8 mouse cellular contexts compared by ENCODE assay signal in the genomic region with DNA sequence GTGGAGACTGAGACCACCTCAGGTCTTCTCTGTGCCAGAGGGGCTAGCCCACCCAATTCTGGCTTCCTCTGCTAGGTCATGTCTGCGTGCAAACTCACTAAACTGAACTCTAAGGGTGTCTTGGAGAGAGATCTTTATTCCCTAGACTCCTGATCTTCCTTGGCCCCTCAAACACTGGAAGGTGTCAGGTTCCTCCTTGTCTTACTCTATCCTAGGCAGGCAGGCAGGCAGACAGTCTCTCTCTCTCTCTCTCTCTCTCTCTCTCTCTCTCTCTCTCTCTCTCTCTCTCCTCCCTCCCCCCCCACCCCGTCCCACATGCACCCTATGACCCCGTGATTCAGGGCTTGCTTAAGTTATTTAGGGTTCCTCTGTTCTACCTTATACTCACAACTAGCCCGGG. TPM values are rescaled to one million over a fixed set of nuclear protein-coding genes. Genes with fewer than 3 reads are reported as not detected.
DNase-seq lines count a peak whose midpoint lies in the region; ATAC-seq and TF ChIP-seq lines count a peak whose summit lies in the region.

No protein-coding gene starts in this region.

- H3K4me2 ChIP-seq in forebrain, embryonic 14.5 days (ENCODE audit: low read length) = peak overlapping the region; percentile 92
- peak overlapping the region; percentile 86 for H3K4me2 ChIP-seq in liver, embryonic 16.5 days (ENCODE audit: low read depth, low read length)

- peak overlapping the region; percentile 74 for H3ac ChIP-seq in C2C12 (ENCODE audit: control insufficient read depth, insufficient read length, low read depth)

- H3K79me3 ChIP-seq in C2C12 (ENCODE audit: low read depth) = peaks cover 12% of the 10 kb centered on the region

- H3K27ac ChIP-seq in heart, adult 2 months = no peak overlapping the region; the same call in 1 of the 2 replicates
- H3K27ac ChIP-seq in forebrain, embryonic 14.5 days (ENCODE audit: low read depth, low read length) = no peak overlapping the region
- H3K27ac ChIP-seq in liver, embryonic 16.5 days (ENCODE audit: low read length) = peak overlapping the region; percentile 89

- intact Hi-C loops in heart, adult 2 months (cut with DNase I) = no loop called here
- intact Hi-C loops in heart, postnatal 25 days (cut with DNase I) = no loop called here

- no peak for TF ChIP-seq EP300 in heart, adult 2 months (IDR thresholded peaks at IDR 0.05; ENCODE audit: insufficient read depth, low read depth, low read length)

- no peaks in the 10 kb centered on the region for H3K36me3 ChIP-seq in heart, adult 2 months (ENCODE audit: control insufficient read depth, insufficient read depth, low read length)
- no peaks in the 10 kb centered on the region for H3K36me3 ChIP-seq in C2C12 (ENCODE audit: control insufficient read depth, insufficient read depth)
- H3K36me3 ChIP-seq in forebrain, embryonic 14.5 days (ENCODE audit: control insufficient read depth, insufficient read depth, low read length) = no peaks in the 10 kb centered on the region
- peaks cover 5% of the 10 kb centered on the region for H3K36me3 ChIP-seq in liver, embryonic 16.5 days (ENCODE audit: control insufficient read depth, insufficient read depth)

- no peaks in the 10 kb centered on the region for H3K9me3 ChIP-seq in forebrain, embryonic 14.5 days (replicated peaks; ENCODE audit: control insufficient read depth, low read length)
- H3K9me3 ChIP-seq in liver, embryonic 16.5 days (replicated peaks; ENCODE audit: control insufficient read depth, low read length) = no peaks in the 10 kb centered on the region

- TF ChIP-seq POLR2A in heart, adult 2 months (IDR thresholded peaks at IDR 0.05; ENCODE audit: insufficient read depth, low read depth, low read length) = no peak

- peak overlapping the region; percentile 85 for H3K4me3 ChIP-seq in heart, adult 2 months
- peak overlapping the region; percentile 57 for H3K4me3 ChIP-seq in C2C12 (ENCODE audit: insufficient read depth, poor library complexity, severe bottlenecking)
- H3K4me3 ChIP-seq in forebrain, embryonic 14.5 days (ENCODE audit: low read depth, low read length) = peak overlapping the region; percentile 69
- H3K4me3 ChIP-seq in liver, embryonic 16.5 days (ENCODE audit: low read depth, low read length) = peak overlapping the region; percentile 98

- H3K79me2 ChIP-seq in heart, adult 2 months (replicated peaks; ENCODE audit: control insufficient read depth, insufficient read depth, low read length) = no peaks in the 10 kb centered on the region
- peaks cover 37% of the 10 kb centered on the region for H3K79me2 ChIP-seq in C2C12 (ENCODE audit: control insufficient read depth, insufficient read depth)

- peak overlapping the region; percentile 84 for H3K9ac ChIP-seq in heart, adult 2 months (ENCODE audit: low read depth, low read length)
- H3K9ac ChIP-seq in forebrain, embryonic 14.5 days (ENCODE audit: low read length) = peak overlapping the region; percentile 77
- H3K9ac ChIP-seq in liver, embryonic 16.5 days (ENCODE audit: low read depth, low read length) = peak overlapping the region; percentile 99

- H3K27me3 ChIP-seq in heart, adult 2 months (ENCODE audit: control insufficient read depth, insufficient read depth, low read length) = no peaks in the 10 kb centered on the region
- no peaks in the 10 kb centered on the region for H3K27me3 ChIP-seq in C2C12 (ENCODE audit: control insufficient read depth, insufficient read depth, insufficient read length)
- no peaks in the 10 kb centered on the region for H3K27me3 ChIP-seq in forebrain, embryonic 14.5 days (replicated peaks; ENCODE audit: control insufficient read depth, insufficient read depth, low read length)
- no peaks in the 10 kb centered on the region for H3K27me3 ChIP-seq in liver, embryonic 16.5 days (ENCODE audit: control insufficient read depth, insufficient read depth, low read depth, low read length)

- no peak for ATAC-seq in forebrain, embryonic 14.5 days
- peak; percentile 3 for ATAC-seq in liver, embryonic 16.5 days (ENCODE audit: low read depth)

- 19% methylated on average over 4 of the region's 4 CpGs for WGBS in heart, adult 2 months
- 6% methylated on average over 4 of the region's 4 CpGs for WGBS in forebrain, embryonic 14.5 days
- WGBS in liver, embryonic 16.5 days (ENCODE audit: insufficient replicate concordance) = 4% methylated on average over 4 of the region's 4 CpGs

- H3K4me1 ChIP-seq in heart, adult 2 months (ENCODE audit: control insufficient read depth, insufficient read depth, low read length) = no peaks in the 10 kb centered on the region; the same call in none of the 2 replicates
- H3K4me1 ChIP-seq in forebrain, embryonic 14.5 days (ENCODE audit: control insufficient read depth, insufficient read depth, low read length) = no peaks in the 10 kb centered on the region
- H3K4me1 ChIP-seq in liver, embryonic 16.5 days (ENCODE audit: control insufficient read depth, low read depth, low read length) = peaks cover 43% of the 10 kb centered on the region

- no peak for DNase-seq in heart, adult 2 months
- DNase-seq in heart, postnatal 25 days (ENCODE audit: low spot score) = no peak
- DNase-seq in forebrain, embryonic 14.5 days (ENCODE audit: low spot score) = no peak
- DNase-seq in spleen, adult 18-20 months = no peak
- DNase-seq in right cerebral cortex, adult 2 months (ENCODE audit: low spot score in 2 of 2) = no peak
- no peak for DNase-seq in adrenal gland, postnatal 14 days

- TF ChIP-seq CTCF in heart, adult 2 months (IDR thresholded peaks at IDR 0.05) = no peak
- no peak for TF ChIP-seq CTCF in C2C12 (IDR thresholded peaks at IDR 0.05; ENCODE audit: control insufficient read depth, insufficient read depth, insufficient read length)

TF ChIP-seq in C2C12, 6 proteins besides CTCF, POLR2A, EP300 and RAD21:
- no peak for TF ChIP-seq USF1 (IDR thresholded peaks at IDR 0.05; ENCODE audit: low read depth)
- TF ChIP-seq CEBPB (IDR thresholded peaks at IDR 0.05; ENCODE audit: low read depth) = no peak
- no peak for TF ChIP-seq MYOD1 (IDR thresholded peaks at IDR 0.05; ENCODE audit: control insufficient read depth, insufficient read length, low read depth)
- TF ChIP-seq MAX (IDR thresholded peaks at IDR 0.05) = no peak
- TF ChIP-seq MYOG (IDR thresholded peaks at IDR 0.05; ENCODE audit: control insufficient read depth, extremely low read depth, insufficient read length) = no peak

RNA-seq across cellular contexts. Expression of gene Relt, which starts 0.9 kb away (rescaled TPM):
- total RNA-seq in heart, adult 2 months (2021) = 1 to 10 TPM; 4.6 to 5.5 TPM
- 6.4 and 7.2 TPM in 2 replicates for polyA plus RNA-seq in heart, adult 2 months (2012; rRNA removed)
- total RNA-seq in heart, postnatal 25 days (2021) = 1 to 10 TPM; 2.4 to 3.0 TPM
- 23.7 TPM for polyA plus RNA-seq in C2C12 (2012; fragmentation: generic; extraction: Trizol)
- 2.6 TPM in 2 replicates for polyA plus RNA-seq in forebrain, embryonic 14.5 days (2014; fragmentation: Nextera tagmentation; extraction: Ambion mirVana)
- polyA plus RNA-seq in liver, embryonic 16.5 days (2015; fragmentation: Nextera tagmentation; extraction: Ambion mirVana) = 15.8 and 16.3 TPM in 2 replicates
- total RNA-seq in adrenal gland, postnatal 14 days (2021) = 3.1 and 5.8 TPM in 2 replicates
